Mouse (Mus musculus) ES-Bruce4 (cell line): ENCODE results near the gene Clmn.

ENCODE experiments used
- CTCF ChIP-seq: IDR thresholded peaks from one replicate; pipeline ENCODE4 v1.8.1; 2011; ENCODE audit warnings: low read depth, low read length
- EP300 ChIP-seq: IDR thresholded peaks from 2 replicates; pipeline ENCODE4 v1.6.1; 2011; ENCODE audit warnings: low read depth, low read length; ENCODE audit not compliant: insufficient read depth
- POLR2A ChIP-seq: IDR thresholded peaks from one replicate; pipeline ENCODE4 v1.8.1; 2011; ENCODE audit warnings: low read length; ENCODE audit not compliant: insufficient read depth

- TF ChIP-seq CTCF (no peak), POLR2A (no peak), EP300 (no peak)
Measured at GRCm38 (mm10) chr12:104834772-104835171, 30.1 kb downstream of the Clmn start.
